Mouse (Mus musculus) intestine, embryonic 15.5 days (tissue): Measurements from ENCODE around the gene Zmym1. TPM values are rescaled to one million over a fixed set of nuclear protein-coding genes. Genes with fewer than 3 reads are reported as not detected.
A peak's percentile ranks its signal among the peaks of the same experiment; 100 is the strongest.

Experiments
- ATAC-seq: fragments of 200-750 bp; cut with Nextera tagmentation; 2 replicates; pipeline ENCODE4 v1.8.0; 2017; ENCODE audit warnings: moderate TSS enrichment, moderate library complexity
- H3K27ac ChIP-seq: fragments of 300-500 bp; sonication (generic); 2 replicates; pipeline ENCODE4 v1.5.1; 2015; ENCODE audit warnings: mild to moderate bottlenecking, inconsistent platforms
- H3K27me3 ChIP-seq: fragments of 300-500 bp; sonication (generic); replicated peaks from 2 replicates; pipeline ENCODE4 v1.6.1; 2015; ENCODE audit warnings: inconsistent platforms
- H3K36me3 ChIP-seq: fragments of 300-500 bp; sonication (generic); 2 replicates; pipeline ENCODE4 v1.6.1; 2015; ENCODE audit warnings: inconsistent platforms
- H3K4me1 ChIP-seq: fragments of 300-500 bp; sonication (generic); replicated peaks from 2 replicates; pipeline ENCODE4 v1.6.1; 2015; ENCODE audit warnings: inconsistent platforms
- H3K4me2 ChIP-seq: fragments of 300-500 bp; sonication (generic); replicated peaks from 2 replicates; pipeline ENCODE4 v1.6.1; 2015; ENCODE audit warnings: mild to moderate bottlenecking, inconsistent platforms
- H3K4me3 ChIP-seq: fragments of 300-500 bp; sonication (generic); replicated peaks from 2 replicates; pipeline ENCODE4 v1.5.1; 2015; ENCODE audit warnings: inconsistent platforms
- H3K9ac ChIP-seq: fragments of 300-500 bp; sonication (generic); 2 replicates; pipeline ENCODE4 v1.6.1; 2015; ENCODE audit warnings: inconsistent platforms
- H3K9me3 ChIP-seq: fragments of 300-500 bp; sonication (generic); 2 replicates; pipeline ENCODE4 v1.6.1; 2016; ENCODE audit warnings: inconsistent platforms
- WGBS: fragments of 180-500 bp; shearing (Covaris S2); methylation state at CpG from one replicate; pipeline ENCODE4 v1.1.7; 2015; 5-methylcytosine and 5-hydroxymethylcytosine counted together
- polyA plus RNA-seq: library from polyadenylated mRNA; unstranded; fragments of >200 nt; fragmentation: Nextera tagmentation; extraction: Ambion mirVana; gene quantifications from 2 replicates; pipeline ENCODE4 v1.2.1, GENCODE M21; 2015

Zmym1 gene
- polyA plus RNA-seq, 1 experiment from 2014 or later: 14.9 TPM

DNA sequence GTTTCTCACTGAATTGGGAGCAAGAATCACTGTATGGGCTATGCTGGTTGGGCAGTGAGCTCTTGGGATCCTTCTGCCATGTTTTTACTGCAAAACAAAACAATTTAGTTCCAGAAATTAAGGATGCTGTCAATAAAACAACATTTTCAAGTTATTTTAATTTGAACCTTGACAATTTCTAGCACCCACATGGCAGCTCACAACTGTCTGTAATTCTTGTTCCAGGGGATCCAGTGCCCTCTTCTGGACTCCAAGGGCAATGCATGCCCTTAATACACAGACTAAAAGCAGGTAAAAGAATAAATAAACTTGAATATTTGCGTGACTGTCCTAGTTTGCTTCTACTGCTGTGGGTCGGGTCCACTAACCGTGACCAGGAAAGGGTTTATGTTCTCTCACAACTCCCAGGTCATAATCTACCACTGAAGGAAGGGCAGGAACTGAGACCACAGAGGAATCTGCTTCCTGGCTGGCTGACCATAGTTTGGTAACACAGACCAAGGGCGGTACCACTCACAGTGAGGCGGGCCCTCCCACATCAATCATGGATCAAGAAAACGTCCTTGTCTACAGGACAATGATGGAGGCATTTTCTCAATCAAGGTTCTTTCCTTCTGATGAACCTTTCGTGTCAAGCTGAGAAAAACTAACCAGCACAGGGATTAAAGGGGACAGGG lies 6.3 kb downstream of the Zmym1 start:
- Histone ChIP-seq H3K9ac (no peak overlapping the region), H3K4me1 (no peaks in the 10 kb centered on the region), H3K4me2 (no peak overlapping the region), H3K9me3 (no peaks in the 10 kb centered on the region), H3K4me3 (no peak overlapping the region), H3K27me3 (no peaks in the 10 kb centered on the region), H3K36me3 (peaks cover 23% of the 10 kb centered on the region; the same call in 1 of the 2 replicates), H3K27ac (no peak overlapping the region)
- no peak for ATAC-seq
- 84% methylated on average over 7 of the region's 7 CpGs for WGBS

- no peak overlapping the region for H3K4me3 ChIP-seq
- H3K4me1 ChIP-seq: no peaks in the 10 kb centered on the region
- H3K9ac ChIP-seq: no peak overlapping the region
- ATAC-seq: no peak
- WGBS: 92% methylated on average over 5 of the region's 5 CpGs
- no peak overlapping the region for H3K27ac ChIP-seq
- H3K27me3 ChIP-seq: no peaks in the 10 kb centered on the region
- H3K4me2 ChIP-seq: no peak overlapping the region
- H3K9me3 ChIP-seq: no peaks in the 10 kb centered on the region
- H3K36me3 ChIP-seq: peaks cover 35% of the 10 kb centered on the region; the same call in 1 of the 2 replicates
Observed at GRCm38 (mm10) chr4:127053071-127053470, 7.9 kb downstream of the Zmym1 start.

- no peak for ATAC-seq
- Histone ChIP-seq H3K27me3 (no peaks in the 10 kb centered on the region), H3K36me3 (peaks cover 35% of the 10 kb centered on the region; the same call in 1 of the 2 replicates), H3K9ac (no peak overlapping the region), H3K4me3 (no peak overlapping the region), H3K27ac (no peak overlapping the region), H3K4me1 (no peaks in the 10 kb centered on the region), H3K9me3 (no peaks in the 10 kb centered on the region), H3K4me2 (no peak overlapping the region)
- 83% methylated on average over 8 of the region's 8 CpGs for WGBS
Observed at GRCm38 (mm10) chr4:127051121-127051520, 9.8 kb downstream of the Zmym1 start.

DNA sequence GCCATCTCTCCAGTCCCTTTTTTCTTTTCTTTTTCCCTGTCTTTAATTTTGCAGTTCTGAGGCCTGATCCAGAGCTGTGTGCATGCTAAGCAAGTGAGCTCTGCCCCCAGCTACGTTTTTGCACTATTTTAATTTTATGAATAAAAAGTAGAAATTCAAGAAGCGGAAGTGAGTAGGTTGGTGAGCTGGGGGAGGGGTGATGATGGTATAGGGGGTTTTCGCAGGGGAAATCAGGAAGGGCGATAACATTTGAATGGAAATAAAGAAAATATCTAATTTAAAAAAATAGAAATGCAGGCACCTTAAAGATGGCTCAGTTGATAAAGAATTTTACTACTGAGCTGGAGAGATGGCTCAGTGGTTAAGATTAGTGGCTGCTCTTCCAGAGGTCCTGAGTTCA lies 17.4 kb downstream of the Zmym1 start:
- ATAC-seq: no peak
- Histone ChIP-seq H3K4me2 (no peak overlapping the region), H3K4me3 (no peak overlapping the region), H3K27ac (no peak overlapping the region), H3K36me3 (peaks cover 9% of the 10 kb centered on the region), H3K9ac (no peak overlapping the region), H3K27me3 (no peaks in the 10 kb centered on the region), H3K9me3 (no peaks in the 10 kb centered on the region), H3K4me1 (no peaks in the 10 kb centered on the region)
- 85% methylated on average over 4 of the region's 4 CpGs for WGBS

- no peak overlapping the region for H3K9ac ChIP-seq
- peak; percentile 33; the same call in 1 of the 2 replicates for ATAC-seq
- no peaks in the 10 kb centered on the region for H3K9me3 ChIP-seq
- no peak overlapping the region for H3K4me2 ChIP-seq
- no peak overlapping the region for H3K4me3 ChIP-seq
- peaks cover 22% of the 10 kb centered on the region for H3K36me3 ChIP-seq
- no peaks in the 10 kb centered on the region for H3K27me3 ChIP-seq
- no peaks in the 10 kb centered on the region for H3K4me1 ChIP-seq
- H3K27ac ChIP-seq: no peak overlapping the region
- WGBS: 82% methylated on average over 3 of the region's 3 CpGs
Observed at GRCm38 (mm10) chr4:127039871-127040483, 21.0 kb downstream of the Zmym1 start.

GRCm38 (mm10) chr4:127038828-127039349 lies 22.1 kb downstream of the Zmym1 start:
- peaks cover 26% of the 10 kb centered on the region for H3K36me3 ChIP-seq
- no peak overlapping the region for H3K4me3 ChIP-seq
- H3K27me3 ChIP-seq: no peaks in the 10 kb centered on the region
- H3K27ac ChIP-seq: no peak overlapping the region
- H3K4me1 ChIP-seq: no peaks in the 10 kb centered on the region
- no peak overlapping the region for H3K4me2 ChIP-seq
- no peaks in the 10 kb centered on the region for H3K9me3 ChIP-seq
- WGBS: 92% methylated on average over 3 of the region's 3 CpGs
- ATAC-seq: no peak
- H3K9ac ChIP-seq: no peak overlapping the region

DNA sequence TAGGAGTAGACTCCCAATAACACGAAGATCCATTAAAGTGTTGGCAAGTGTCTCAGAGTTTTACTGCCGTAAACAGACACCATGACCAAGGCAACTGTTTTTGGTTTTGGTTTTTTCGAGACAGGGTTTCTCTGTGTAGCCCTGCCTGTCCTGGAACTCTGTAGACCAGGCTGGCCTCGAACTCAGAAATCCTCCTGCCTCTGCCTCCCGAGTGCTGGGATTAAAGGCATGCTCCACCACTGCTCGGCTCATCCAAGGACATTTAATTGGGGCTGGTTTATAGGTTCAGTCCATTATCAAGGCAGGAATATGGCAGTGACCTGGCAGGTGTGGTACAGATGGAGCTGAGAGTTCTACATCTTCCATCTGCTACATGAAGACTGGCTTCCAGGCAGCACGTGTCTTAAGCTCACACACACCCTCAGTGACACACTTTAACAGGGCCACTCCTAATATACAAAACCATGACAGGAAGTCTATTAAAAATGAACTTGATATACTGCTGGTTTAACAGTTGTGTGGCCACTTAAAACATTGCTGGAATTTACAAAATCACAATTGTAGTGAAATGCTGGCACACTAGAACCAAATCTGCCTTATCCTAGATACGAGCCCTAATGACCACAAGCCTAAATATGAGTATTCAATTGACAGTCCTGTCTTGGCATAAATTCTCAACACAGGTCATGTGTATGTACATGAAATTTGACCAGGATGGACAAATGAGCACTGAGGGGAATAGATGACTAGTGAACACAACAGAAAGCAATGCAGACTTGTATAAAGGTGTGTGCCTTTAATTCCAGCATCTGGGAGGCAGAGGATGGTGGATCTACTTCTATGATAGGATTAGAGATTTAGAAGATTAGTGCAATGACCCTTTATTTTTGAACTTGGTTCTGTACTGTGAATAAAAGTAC lies 22.8 kb downstream of the Zmym1 start:
- Histone ChIP-seq H3K27ac (no peak overlapping the region), H3K9ac (no peak overlapping the region), H3K36me3 (peaks cover 28% of the 10 kb centered on the region), H3K4me3 (no peak overlapping the region), H3K4me2 (no peak overlapping the region), H3K27me3 (no peaks in the 10 kb centered on the region), H3K9me3 (no peaks in the 10 kb centered on the region), H3K4me1 (no peaks in the 10 kb centered on the region)
- ATAC-seq: peak; percentile 23
- WGBS: 75% methylated on average over 8 of the region's 8 CpGs

DNA sequence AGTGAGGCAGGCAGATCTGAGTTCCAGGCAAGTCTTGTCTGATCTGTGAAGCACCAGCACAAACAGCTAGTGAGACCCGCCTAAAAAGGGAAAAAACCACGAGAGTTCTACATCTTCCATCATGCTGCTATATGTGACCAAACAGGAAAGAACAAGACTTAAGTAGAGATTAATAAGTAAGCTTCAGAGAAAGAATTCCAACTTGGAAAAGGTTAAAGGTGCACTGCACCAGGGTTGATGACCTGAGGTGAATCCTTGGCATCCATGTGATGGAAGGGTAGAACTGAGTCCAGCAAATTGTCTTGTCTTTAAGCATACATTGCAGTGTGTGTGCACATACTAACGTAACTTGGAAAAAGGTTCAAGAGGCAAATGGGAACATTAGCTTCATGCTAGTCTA lies 23.8 kb downstream of the Zmym1 start:
- WGBS: 86% methylated on average over 3 of the region's 3 CpGs
- H3K4me3 ChIP-seq: no peak overlapping the region
- H3K9me3 ChIP-seq: no peaks in the 10 kb centered on the region
- no peaks in the 10 kb centered on the region for H3K4me1 ChIP-seq
- H3K9ac ChIP-seq: no peak overlapping the region
- ATAC-seq: no peak
- no peaks in the 10 kb centered on the region for H3K27me3 ChIP-seq
- no peak overlapping the region for H3K27ac ChIP-seq
- peaks cover 35% of the 10 kb centered on the region for H3K36me3 ChIP-seq
- H3K4me2 ChIP-seq: no peak overlapping the region

GRCm38 (mm10) chr4:127027228-127028190 lies 33.4 kb downstream of the Zmym1 start:
- H3K27me3 ChIP-seq: no peaks in the 10 kb centered on the region
- H3K4me1 ChIP-seq: peaks cover 8% of the 10 kb centered on the region; the same call in 1 of the 2 replicates
- H3K27ac ChIP-seq: no peak overlapping the region
- no peak overlapping the region for H3K9ac ChIP-seq
- H3K9me3 ChIP-seq: no peaks in the 10 kb centered on the region
- peaks cover 25% of the 10 kb centered on the region for H3K36me3 ChIP-seq
- H3K4me3 ChIP-seq: no peak overlapping the region
- H3K4me2 ChIP-seq: no peak overlapping the region
- 72% methylated on average over 4 of the region's 4 CpGs for WGBS
- no peak for ATAC-seq

- WGBS: 88% methylated on average over 4 of the region's 4 CpGs
- no peak overlapping the region for H3K4me2 ChIP-seq
- no peak for ATAC-seq
Observed at GRCm38 (mm10) chr4:127026826-127027225, 34.1 kb downstream of the Zmym1 start.

GRCm38 (mm10) chr4:127024240-127024639 lies 36.7 kb downstream of the Zmym1 start:
- Histone ChIP-seq H3K9ac (peak overlapping the region; percentile 42), H3K27me3 (no peaks in the 10 kb centered on the region), H3K4me3 (peak overlapping the region; percentile 97), H3K4me2 (peak overlapping the region; percentile 78), H3K36me3 (peaks cover 15% of the 10 kb centered on the region), H3K9me3 (no peaks in the 10 kb centered on the region), H3K4me1 (peaks cover 8% of the 10 kb centered on the region; the same call in 1 of the 2 replicates), H3K27ac (no peak overlapping the region)
- WGBS: 39% methylated on average over 1 of the region's 1 CpGs
- ATAC-seq: no peak

More at GRCm38 (mm10) chr4:127026826-127027225, 34.1 kb downstream of the Zmym1 start:
- H3K9ac ChIP-seq: no peak overlapping the region
- no peak overlapping the region for H3K4me3 ChIP-seq
- peaks cover 8% of the 10 kb centered on the region; the same call in 1 of the 2 replicates for H3K4me1 ChIP-seq
- peaks cover 20% of the 10 kb centered on the region for H3K36me3 ChIP-seq
- H3K9me3 ChIP-seq: no peaks in the 10 kb centered on the region
- H3K27me3 ChIP-seq: no peaks in the 10 kb centered on the region
- no peak overlapping the region for H3K27ac ChIP-seq
